Mouse (Mus musculus) pancreas, adult 10 weeks (tissue): ENCODE data around the gene Proser1. TPM values are rescaled to one million over a fixed set of nuclear protein-coding genes. Genes with fewer than 3 reads are reported as not detected.

Experiments
- polyA plus RNA-seq: library from polyadenylated mRNA; stranded (reverse); fragments of 350-450 nt; fragmentation: Illumina TruSeq; extraction: RNeasy Lipid Tissue Mini Kit (QIAGEN cat#74804); gene quantifications from one replicate; pipeline ENCODE4 v1.2.3, GENCODE M21; 2015; ENCODE audit warnings: low read depth, low replicate concordance; ENCODE audit not compliant: insufficient read depth

The Proser1 gene
- 3.1 TPM for polyA plus RNA-seq

DNA sequence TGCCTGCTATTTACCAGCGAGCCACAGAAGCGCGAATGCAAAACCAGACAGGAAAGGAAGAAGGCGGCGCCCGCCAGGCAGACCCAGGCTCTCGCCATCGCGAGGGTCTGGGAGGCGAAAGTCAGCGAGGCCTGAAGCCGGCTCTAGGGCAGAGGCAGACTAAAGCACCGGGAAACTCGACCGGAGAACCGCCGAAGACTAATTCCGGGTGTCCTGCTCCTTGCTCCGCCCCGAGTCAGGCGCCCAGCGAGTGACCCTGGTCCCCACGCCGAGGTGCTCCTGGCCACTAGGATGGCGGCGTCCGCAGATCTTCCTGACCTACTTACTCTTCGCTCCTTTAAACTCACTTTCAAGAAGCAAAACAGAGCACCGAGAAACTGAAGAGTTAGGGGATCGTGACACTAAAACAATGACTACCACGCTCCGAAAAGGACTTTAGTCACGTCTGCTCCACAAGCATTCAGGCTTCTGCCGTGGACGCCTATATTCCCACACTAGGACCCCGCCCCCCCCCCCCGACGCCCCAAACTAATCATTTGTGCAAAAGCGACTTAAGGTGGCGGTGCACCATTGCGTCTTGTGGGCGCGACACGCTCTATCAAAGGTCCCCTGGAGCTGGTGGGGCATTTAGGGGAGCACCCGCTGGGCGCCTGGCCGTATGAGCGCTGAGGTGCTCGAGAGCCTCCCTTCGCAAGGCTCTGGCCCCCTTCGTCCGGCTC lies at the start of gene Proser1, which contains the start of gene Nhlrc3:
Gene Proser1 (plus strand): TSS at position 621 of the 719 bp plus-strand sequence.
Gene Nhlrc3 (minus strand): TSS at position 287 of the 719 bp plus-strand sequence.

DNA sequence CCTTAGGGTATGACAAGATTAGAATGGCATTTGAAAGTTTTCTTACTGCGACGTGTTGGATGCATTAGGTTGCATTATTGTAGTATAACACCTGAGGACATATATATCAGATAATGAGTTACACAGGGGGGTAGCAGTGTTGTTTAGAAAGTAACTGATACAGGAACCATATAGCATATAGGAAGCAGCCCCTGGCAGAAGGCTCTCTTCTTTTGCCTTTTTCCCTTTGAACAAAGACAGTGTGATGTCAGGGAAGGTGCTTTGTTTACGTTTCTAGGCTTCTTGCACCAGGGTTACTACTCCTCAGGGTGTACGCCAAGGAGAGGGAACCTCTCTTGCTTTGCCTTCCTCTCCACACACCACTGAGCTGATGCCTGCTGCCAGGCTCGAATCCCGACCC lies 24.9 kb downstream of the Proser1 start, which contains the start of gene Stoml3:
Gene Stoml3 (plus strand): TSS at position 301 of the 400 bp plus-strand sequence.

Other genes with a start within 250 kb of the Proser1 start
- gene Nhlrc3, start 334 bp upstream of the Proser1 start, polyA plus RNA-seq, result 2.5 TPM
- not detected for gene Stoml3, start 25.0 kb downstream of the Proser1 start, polyA plus RNA-seq
- gene Frem2, start 193.7 kb downstream of the Proser1 start, polyA plus RNA-seq, result 0.06 TPM